Mouse (Mus musculus) erythroblast, embryonic 14.5 days (primary cell): Measurements from ENCODE around the gene Fcgrt. TPM values are rescaled to one million over a fixed set of nuclear protein-coding genes. Genes with fewer than 3 reads are reported as not detected.
"Not testable (repeated sequence)": the region's sequence is repeated elsewhere in the genome, so short reads cannot be mapped to it uniquely, and the experiment has no call there.

Source experiments
- H3K27me3 ChIP-seq: 2 replicates; pipeline ENCODE4 v1.6.1; 2012; ENCODE audit warnings: inconsistent platforms; ENCODE audit not compliant: control insufficient read depth
- H3K36me3 ChIP-seq: 2 replicates; pipeline ENCODE4 v1.6.1; 2012; ENCODE audit warnings: mild to moderate bottlenecking, inconsistent platforms; ENCODE audit not compliant: control insufficient read depth
- H3K4me1 ChIP-seq: 2 replicates; pipeline ENCODE4 v1.6.1; 2012; ENCODE audit warnings: inconsistent platforms; ENCODE audit not compliant: control insufficient read depth
- H3K4me3 ChIP-seq: replicated peaks from 2 replicates; pipeline ENCODE3; 2012; ENCODE audit warnings: moderate library complexity, mild to moderate bottlenecking, inconsistent platforms
- H3K9me3 ChIP-seq: 2 replicates; pipeline ENCODE4 v1.6.1; 2012; ENCODE audit warnings: low read length, inconsistent platforms, mixed read lengths; ENCODE audit not compliant: control insufficient read depth
- GATA1 ChIP-seq: IDR thresholded peaks from 2 replicates; pipeline ENCODE4 v1.6.1; 2012; ENCODE audit warnings: low read length, inconsistent platforms, mixed read lengths
- TAL1 ChIP-seq: IDR thresholded peaks from 3 replicates; pipeline ENCODE4 v1.6.1; 2012; ENCODE audit warnings: low read length, inconsistent platforms, mixed read lengths
- polyA plus RNA-seq: library from polyadenylated mRNA; stranded (reverse); fragments of >175 nt; gene quantifications from 2 replicates; pipeline ENCODE4 v1.2.3, GENCODE M21; 2012

The Fcgrt gene
- polyA plus RNA-seq, 1 experiment = 1.0 TPM

GRCm38 (mm10) chr7:45105491-45105890 is 1.8 kb upstream of the Fcgrt start:
- Histone ChIP-seq H3K4me3 (no peak overlapping the region), H3K4me1 (no peaks in the 10 kb centered on the region; the same call in none of the 2 replicates), H3K9me3 (no peaks in the 10 kb centered on the region), H3K27me3 (no peaks in the 10 kb centered on the region), H3K36me3 (no peaks in the 10 kb centered on the region)
- TF ChIP-seq GATA1 (no peak), TAL1 (no peak)

DNA sequence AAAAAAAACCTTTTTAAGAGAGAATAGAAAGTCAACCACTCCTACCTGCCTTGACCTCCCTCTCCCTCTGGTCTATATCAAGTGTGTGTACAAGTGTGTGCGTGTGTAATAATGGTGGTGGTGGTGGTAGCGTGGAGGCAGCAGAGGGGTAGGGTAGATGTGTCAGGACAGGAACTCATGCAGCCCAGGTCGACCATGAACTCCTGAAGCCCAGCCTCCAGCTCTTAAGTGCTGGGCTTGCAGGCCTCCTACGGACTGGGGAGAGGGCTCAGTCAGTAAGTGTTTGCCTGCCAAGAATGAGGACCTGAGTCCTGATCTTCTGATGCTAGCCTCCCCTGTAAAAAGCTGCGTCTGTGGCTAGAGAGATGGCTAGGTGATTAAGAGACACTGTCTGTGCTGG is 1.3 kb upstream of the Fcgrt start:
- Histone ChIP-seq H3K9me3 (no peaks in the 10 kb centered on the region), H3K4me3 (no peak overlapping the region), H3K4me1 (no peaks in the 10 kb centered on the region), H3K27me3 (no peaks in the 10 kb centered on the region), H3K36me3 (no peaks in the 10 kb centered on the region)
- no peak for TF ChIP-seq TAL1
- TF ChIP-seq GATA1 = no peak

DNA sequence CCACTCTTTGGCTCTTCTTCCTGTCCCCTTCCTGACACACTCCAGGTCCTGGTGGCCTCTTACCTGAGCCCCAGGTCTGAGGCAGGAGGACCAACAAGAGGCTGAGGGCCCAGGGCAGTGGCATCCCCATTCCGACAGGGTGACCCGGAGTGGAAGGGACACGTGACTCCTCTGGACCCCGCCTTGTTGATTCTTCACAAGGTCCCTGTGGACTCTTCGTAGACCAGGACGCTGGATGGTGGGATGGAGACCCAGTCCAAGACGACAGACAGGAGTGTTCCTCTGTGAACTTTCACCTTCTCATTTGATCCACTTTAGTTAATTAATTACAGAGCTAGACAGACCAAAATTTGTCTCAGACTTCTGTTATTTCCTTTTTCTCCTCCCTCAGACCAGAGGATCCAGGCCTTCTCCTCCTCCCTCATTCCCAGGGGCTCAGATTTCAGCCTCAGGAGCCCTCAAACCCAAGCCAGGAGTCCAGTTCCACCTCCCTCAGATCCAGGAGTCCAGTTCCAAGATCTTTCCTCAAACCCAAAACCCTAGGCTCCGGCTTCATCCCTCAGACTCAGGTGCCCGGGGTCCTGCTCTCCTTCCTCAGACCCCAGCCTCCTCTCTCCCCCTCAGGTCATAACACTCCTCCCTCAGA is 588 bp downstream of the Fcgrt start:
- Histone ChIP-seq H3K27me3 (no peaks in the 10 kb centered on the region), H3K36me3 (no peaks in the 10 kb centered on the region), H3K4me3 (peak overlapping the region; percentile 17), H3K9me3 (no peaks in the 10 kb centered on the region), H3K4me1 (no peaks in the 10 kb centered on the region; the same call in 1 of the 2 replicates)
- TF ChIP-seq TAL1 (no peak), GATA1 (no peak)

DNA sequence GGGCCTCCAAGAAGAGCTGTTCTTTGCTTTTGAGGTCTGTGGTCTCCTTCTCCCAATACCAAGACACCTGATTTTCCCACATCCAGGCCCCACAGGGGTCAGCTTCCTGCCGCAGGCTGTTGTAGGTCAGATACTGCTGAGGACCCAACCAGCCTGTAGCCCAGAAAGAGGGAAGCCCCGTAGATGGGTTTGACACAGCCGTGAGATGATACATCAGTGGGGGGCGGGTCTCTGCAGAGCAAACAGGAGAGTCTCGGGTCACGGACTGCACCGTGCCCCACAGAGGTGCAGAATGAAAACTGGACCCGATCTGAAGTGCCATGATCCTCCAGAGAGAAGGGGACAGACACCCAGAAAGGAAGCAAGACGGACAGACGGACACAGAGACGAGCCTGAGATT is 1.2 kb downstream of the Fcgrt start:
- H3K27me3 ChIP-seq = no peaks in the 10 kb centered on the region
- TF ChIP-seq TAL1 (no peak), GATA1 (no peak)
- no peaks in the 10 kb centered on the region; the same call in 1 of the 2 replicates for H3K4me1 ChIP-seq
- no peak overlapping the region for H3K4me3 ChIP-seq
- no peaks in the 10 kb centered on the region for H3K9me3 ChIP-seq
- H3K36me3 ChIP-seq = no peaks in the 10 kb centered on the region

GRCm38 (mm10) chr7:45100046-45100445 is 3.6 kb downstream of the Fcgrt start:
- Histone ChIP-seq H3K36me3 (no peaks in the 10 kb centered on the region), H3K27me3 (no peaks in the 10 kb centered on the region), H3K9me3 (no peaks in the 10 kb centered on the region), H3K4me1 (no peaks in the 10 kb centered on the region; the same call in 1 of the 2 replicates), H3K4me3 (no peak overlapping the region)
- TF ChIP-seq TAL1 (no peak), GATA1 (no peak)

GRCm38 (mm10) chr7:45098541-45099240 is 5.0 kb downstream of the Fcgrt start:
- H3K36me3 ChIP-seq = no peaks in the 10 kb centered on the region
- H3K4me1 ChIP-seq = peaks cover 3% of the 10 kb centered on the region
- H3K4me3 ChIP-seq = no peak overlapping the region
- H3K9me3 ChIP-seq = no peaks in the 10 kb centered on the region
- no peaks in the 10 kb centered on the region for H3K27me3 ChIP-seq
- TF ChIP-seq GATA1 (no peak), TAL1 (no peak)

DNA sequence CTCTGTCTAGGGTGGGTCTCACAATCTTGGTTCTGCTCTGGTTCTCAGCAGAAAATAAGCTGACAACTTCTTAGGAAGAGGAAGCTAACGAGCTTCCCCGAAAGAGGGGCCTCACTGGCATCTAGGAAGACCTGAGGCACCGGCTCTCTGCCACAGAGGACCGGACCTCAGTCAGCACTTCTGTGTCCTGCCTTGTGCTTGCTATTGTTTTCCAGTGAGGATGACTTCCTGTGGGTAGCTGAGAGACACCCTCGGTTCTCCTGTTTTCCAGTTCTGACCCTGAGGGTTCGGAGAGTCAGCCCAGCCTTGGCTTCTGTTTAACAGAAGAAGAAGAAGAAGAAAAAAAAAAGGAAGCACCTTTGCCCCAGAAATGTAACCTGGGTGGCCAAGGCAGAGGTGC is 6.2 kb downstream of the Fcgrt start:
- Histone ChIP-seq H3K9me3 (no peaks in the 10 kb centered on the region), H3K4me3 (no peak overlapping the region), H3K27me3 (peaks cover 4% of the 10 kb centered on the region; the same call in 1 of the 2 replicates), H3K36me3 (no peaks in the 10 kb centered on the region), H3K4me1 (peaks cover 13% of the 10 kb centered on the region)
- TF ChIP-seq TAL1 (no peak), GATA1 (no peak)

- peaks cover 26% of the 10 kb centered on the region for H3K4me1 ChIP-seq
- H3K9me3 ChIP-seq, H3K36me3 ChIP-seq: not testable (repeated sequence)
These were observed 7.7 kb downstream of the Fcgrt start for GRCm38 (mm10) chr7:45095965-45096364.

DNA sequence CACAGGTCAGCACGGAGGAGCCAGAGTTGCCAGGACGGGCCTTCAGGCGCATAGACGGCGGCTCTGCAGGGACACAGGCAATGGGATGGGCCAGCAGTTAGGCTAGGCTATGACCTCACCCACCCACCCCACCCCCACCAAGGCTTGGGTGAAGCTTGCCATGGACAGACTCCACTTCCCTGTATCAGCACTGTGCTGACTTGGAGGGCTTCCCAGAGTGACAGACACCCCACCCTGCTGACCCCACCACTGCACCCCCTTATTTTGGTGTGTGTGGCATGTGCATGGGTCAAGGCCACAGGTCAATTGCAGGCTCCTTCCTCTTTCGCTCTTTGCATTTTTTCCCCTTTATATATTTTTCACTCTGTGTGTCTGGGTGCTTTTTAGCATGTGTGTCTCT is 8.3 kb downstream of the Fcgrt start:
- no peak overlapping the region for H3K4me3 ChIP-seq
- TF ChIP-seq GATA1 = no peak
- no peak for TF ChIP-seq TAL1
- H3K27me3 ChIP-seq = peaks cover 4% of the 10 kb centered on the region; the same call in 1 of the 2 replicates
- H3K9me3 ChIP-seq = no peaks in the 10 kb centered on the region
- H3K4me1 ChIP-seq = peaks cover 32% of the 10 kb centered on the region
- H3K36me3 ChIP-seq = no peaks in the 10 kb centered on the region

More at GRCm38 (mm10) chr7:45095965-45096364, 7.7 kb downstream of the Fcgrt start:
- H3K4me3 ChIP-seq, H3K27me3 ChIP-seq: not testable (repeated sequence)

GRCm38 (mm10) chr7:45094121-45094520 is 9.5 kb downstream of the Fcgrt start:
- no peaks in the 10 kb centered on the region for H3K9me3 ChIP-seq
- no peak overlapping the region for H3K4me3 ChIP-seq
- TF ChIP-seq TAL1 = no peak
- TF ChIP-seq GATA1 = no peak
- H3K36me3 ChIP-seq = no peaks in the 10 kb centered on the region
- peaks cover 4% of the 10 kb centered on the region; the same call in 1 of the 2 replicates for H3K27me3 ChIP-seq
- peaks cover 35% of the 10 kb centered on the region for H3K4me1 ChIP-seq
